Mouse (Mus musculus) intestine, embryonic 14.5 days (tissue): ENCODE data around the gene Steap1. TPM values are rescaled to one million over a fixed set of nuclear protein-coding genes. Genes with fewer than 3 reads are reported as not detected.

Experiments used
- ATAC-seq: fragments of 200-750 bp; cut with Nextera tagmentation; replicated peaks from 2 replicates; pipeline ENCODE4 v1.8.0; 2017; ENCODE audit warnings: low read depth, moderate number of reproducible peaks, moderate TSS enrichment, moderate library complexity; ENCODE audit not compliant: low FRiP score, low TSS enrichment
- DNase-seq: peaks from one replicate; pipeline ENCODE4 v3.0.0-alpha.2; 2018; ENCODE audit warnings: low spot score
- H3K27ac ChIP-seq: fragments of 300-500 bp; sonication (generic); 2 replicates; pipeline ENCODE4 v1.5.1; 2014; ENCODE audit warnings: low read depth, mild to moderate bottlenecking, control low read depth
- H3K27me3 ChIP-seq: fragments of 300-500 bp; sonication (generic); replicated peaks from 2 replicates; pipeline ENCODE4 v1.6.1; 2014; ENCODE audit warnings: low read length, control low read depth; ENCODE audit not compliant: control insufficient read depth, insufficient read depth
- H3K36me3 ChIP-seq: fragments of 300-500 bp; sonication (generic); 2 replicates; pipeline ENCODE4 v1.6.1; 2014; ENCODE audit warnings: low read length, control low read depth; ENCODE audit not compliant: control insufficient read depth, insufficient read depth
- H3K4me1 ChIP-seq: fragments of 300-500 bp; sonication (generic); replicated peaks from 2 replicates; pipeline ENCODE4 v1.6.1; 2014; ENCODE audit warnings: low read length, control low read depth, mixed read lengths; ENCODE audit not compliant: control insufficient read depth, insufficient read depth
- H3K4me2 ChIP-seq: fragments of 300-500 bp; sonication (generic); 2 replicates; pipeline ENCODE4 v1.6.1; 2014; ENCODE audit warnings: low read length
- H3K4me3 ChIP-seq: fragments of 300-500 bp; sonication (generic); 2 replicates; pipeline ENCODE4 v1.5.1; 2014; ENCODE audit warnings: low read depth, low read length, control low read depth, mixed read lengths
- H3K9ac ChIP-seq: fragments of 300-500 bp; sonication (generic); 2 replicates; pipeline ENCODE4 v1.6.1; 2014; ENCODE audit warnings: mild to moderate bottlenecking, low read length
- H3K9me3 ChIP-seq: fragments of 300-500 bp; sonication (generic); 2 replicates; pipeline ENCODE4 v1.6.1; 2016; ENCODE audit warnings: low read length, control low read depth; ENCODE audit not compliant: control insufficient read depth
- WGBS: fragments of 180-500 bp; shearing (Covaris S2); extraction: QIAGEN DNeasy Blood & Tissue Kit; methylation state at CpG from one replicate; pipeline ENCODE4 v1.1.7; 2014; 5-methylcytosine and 5-hydroxymethylcytosine counted together
- polyA plus RNA-seq: library from polyadenylated mRNA; unstranded; fragments of >200 nt; fragmentation: Nextera tagmentation; extraction: Ambion mirVana; gene quantifications from 2 replicates; pipeline ENCODE4 v1.2.1, GENCODE M21; 2014

The Steap1 gene
- polyA plus RNA-seq, 1 experiment from 2014 or later: 6.8 TPM

GRCm38 (mm10) chr5:5729904-5730303, 19.2 kb downstream of the Steap1 start:
- Histone ChIP-seq H3K9me3 (no peaks in the 10 kb centered on the region), H3K9ac (no peak overlapping the region), H3K4me1 (no peaks in the 10 kb centered on the region), H3K36me3 (no peaks in the 10 kb centered on the region), H3K27ac (no peak overlapping the region), H3K27me3 (no peaks in the 10 kb centered on the region), H3K4me2 (no peak overlapping the region), H3K4me3 (no peak overlapping the region)
- WGBS: 80% methylated on average over 4 of the region's 4 CpGs
- ATAC-seq: no peak
- DNase-seq: no peak

DNA sequence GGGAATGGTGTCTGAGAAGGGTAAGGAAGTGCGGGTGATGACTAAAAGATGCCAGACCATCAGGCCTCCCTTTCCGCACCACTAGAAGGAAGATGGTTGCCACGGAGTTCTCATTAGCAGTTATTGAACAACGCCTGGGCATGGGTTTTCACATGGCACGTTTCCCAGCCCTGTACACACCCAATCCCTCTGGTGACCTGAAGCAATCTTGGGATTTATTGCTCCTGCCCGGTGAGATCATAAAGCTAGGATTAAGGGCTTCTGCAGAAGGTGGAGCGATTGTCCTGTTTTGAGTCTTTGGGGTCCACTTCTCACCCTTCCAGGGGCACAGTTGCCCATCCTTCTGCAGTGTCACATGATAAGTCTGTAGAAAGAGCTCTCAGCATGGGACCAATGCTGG, 26.9 kb downstream of the Steap1 start:
- WGBS: 71% methylated on average over 7 of the region's 7 CpGs
- Histone ChIP-seq H3K27ac (no peak overlapping the region), H3K4me1 (no peaks in the 10 kb centered on the region), H3K4me3 (no peak overlapping the region), H3K36me3 (no peaks in the 10 kb centered on the region), H3K4me2 (no peak overlapping the region), H3K27me3 (no peaks in the 10 kb centered on the region), H3K9ac (no peak overlapping the region), H3K9me3 (no peaks in the 10 kb centered on the region)
- ATAC-seq (no peak), DNase-seq (no peak)

DNA sequence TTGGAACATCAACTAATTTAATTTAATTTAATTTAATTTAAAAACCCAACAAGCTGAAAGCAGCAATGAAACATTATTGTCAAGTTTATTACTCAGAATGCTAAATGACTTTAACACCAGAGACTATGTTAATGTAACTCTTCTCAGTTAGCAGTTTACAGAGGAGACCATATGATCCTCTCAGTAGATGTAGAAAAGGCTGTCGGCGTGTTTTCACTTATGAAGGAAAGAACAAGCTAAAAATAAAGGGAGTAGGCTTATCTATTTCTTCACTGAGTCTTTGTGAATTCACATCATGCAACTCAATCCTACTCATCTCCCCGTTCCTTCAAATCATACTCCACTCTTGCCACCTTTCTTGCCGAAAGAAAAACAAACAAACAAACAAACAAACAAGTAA, 38.1 kb downstream of the Steap1 start:
- DNase-seq (no peak), ATAC-seq (no peak)
- 64% methylated on average over 4 of the region's 4 CpGs for WGBS
- H3K9me3 ChIP-seq: no peaks in the 10 kb centered on the region
- no peak overlapping the region for H3K27ac ChIP-seq
- no peak overlapping the region for H3K9ac ChIP-seq
- no peaks in the 10 kb centered on the region for H3K27me3 ChIP-seq
- H3K4me2 ChIP-seq: no peak overlapping the region
- no peak overlapping the region for H3K4me3 ChIP-seq
- H3K36me3 ChIP-seq: no peaks in the 10 kb centered on the region
- no peaks in the 10 kb centered on the region for H3K4me1 ChIP-seq

DNA sequence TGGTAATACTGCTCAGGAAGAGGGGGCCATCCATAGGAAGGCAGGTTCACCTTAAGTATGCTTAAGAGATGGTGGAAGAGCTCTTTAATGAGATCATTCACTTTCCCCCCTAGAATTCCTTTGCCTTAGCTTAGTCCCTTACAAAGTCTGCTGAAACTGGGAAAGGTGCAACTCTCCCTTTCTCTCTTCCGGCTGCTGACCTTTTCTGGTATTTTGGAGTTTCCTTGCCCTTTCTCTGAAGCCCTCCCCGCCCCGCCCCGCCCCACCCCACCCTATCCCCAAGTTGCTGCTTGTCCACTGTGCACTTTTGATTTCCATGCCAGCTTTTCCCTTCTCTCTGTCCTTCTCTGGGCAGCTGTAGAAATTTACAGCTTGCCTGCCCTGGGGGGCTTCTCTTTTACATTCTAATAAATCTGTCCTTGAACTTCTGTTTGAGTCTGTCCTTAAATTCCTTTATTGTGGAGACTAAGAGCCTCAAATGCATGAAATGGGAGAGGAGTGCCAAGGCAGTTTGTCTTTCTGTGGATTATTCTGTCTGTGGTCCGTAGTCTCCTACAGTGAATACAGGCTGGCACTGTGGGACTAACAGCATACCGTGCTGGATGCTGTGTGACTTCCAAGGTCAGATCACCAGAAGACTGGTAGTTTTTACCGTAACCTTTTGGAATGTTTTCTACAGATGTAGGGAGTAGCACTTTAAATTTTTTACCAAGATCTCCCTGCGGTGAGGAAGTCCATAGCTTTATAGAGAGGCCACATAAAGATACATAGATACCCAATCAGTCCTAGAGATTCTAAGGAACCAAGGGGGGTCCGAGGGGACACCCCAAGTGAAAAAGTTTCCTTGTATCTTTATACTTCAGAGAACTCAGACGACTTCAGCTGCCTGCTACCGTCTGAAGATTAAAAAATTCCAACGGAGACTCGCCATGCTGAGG, 41.5 kb downstream of the Steap1 start:
- Histone ChIP-seq H3K27me3 (no peaks in the 10 kb centered on the region), H3K9ac (no peak overlapping the region), H3K36me3 (no peaks in the 10 kb centered on the region), H3K4me3 (peak overlapping the region; percentile 8; the same call in 1 of the 2 replicates), H3K27ac (no peak overlapping the region), H3K4me1 (no peaks in the 10 kb centered on the region), H3K4me2 (peak overlapping the region; percentile 33; the same call in 1 of the 2 replicates), H3K9me3 (no peaks in the 10 kb centered on the region)
- ATAC-seq (no peak), DNase-seq (no peak)
- WGBS: 50% methylated on average over 13 of the region's 13 CpGs

GRCm38 (mm10) chr5:5705019-5705418, 44.1 kb downstream of the Steap1 start:
- Histone ChIP-seq H3K27me3 (no peaks in the 10 kb centered on the region), H3K27ac (no peak overlapping the region), H3K9ac (no peak overlapping the region), H3K36me3 (no peaks in the 10 kb centered on the region), H3K9me3 (no peaks in the 10 kb centered on the region), H3K4me2 (no peak overlapping the region), H3K4me3 (no peak overlapping the region), H3K4me1 (no peaks in the 10 kb centered on the region)
- no peak for DNase-seq
- 28% methylated on average over 2 of the region's 2 CpGs for WGBS
- ATAC-seq: no peak

- Histone ChIP-seq H3K9ac (no peak overlapping the region), H3K4me1 (no peaks in the 10 kb centered on the region), H3K4me2 (no peak overlapping the region), H3K36me3 (no peaks in the 10 kb centered on the region), H3K9me3 (no peaks in the 10 kb centered on the region), H3K27me3 (no peaks in the 10 kb centered on the region), H3K4me3 (no peak overlapping the region), H3K27ac (no peak overlapping the region)
- 84% methylated on average over 2 of the region's 2 CpGs for WGBS
- ATAC-seq (no peak), DNase-seq (no peak)
Measured at GRCm38 (mm10) chr5:5700386-5700785, 48.7 kb downstream of the Steap1 start.

DNA sequence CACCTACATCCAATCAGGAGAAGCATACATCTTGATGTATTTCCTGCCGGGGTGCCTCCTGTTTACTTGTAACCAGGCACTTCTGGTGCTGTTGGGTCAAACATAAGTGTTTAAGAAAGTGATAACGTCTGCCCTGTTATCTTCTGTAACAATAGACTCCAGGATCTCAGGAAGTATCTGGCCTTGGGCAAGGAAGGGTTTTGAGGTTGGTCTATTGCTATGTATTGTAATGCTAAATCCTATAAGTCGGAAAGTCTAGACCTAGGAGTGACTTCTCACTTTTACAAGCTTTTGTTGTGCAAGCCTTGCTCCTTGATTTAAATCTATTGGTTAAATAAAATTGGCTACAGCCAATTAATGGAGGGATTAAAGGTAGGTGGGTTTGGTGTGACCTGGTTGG, 50.3 kb downstream of the Steap1 start:
- ATAC-seq: no peak

DNA sequence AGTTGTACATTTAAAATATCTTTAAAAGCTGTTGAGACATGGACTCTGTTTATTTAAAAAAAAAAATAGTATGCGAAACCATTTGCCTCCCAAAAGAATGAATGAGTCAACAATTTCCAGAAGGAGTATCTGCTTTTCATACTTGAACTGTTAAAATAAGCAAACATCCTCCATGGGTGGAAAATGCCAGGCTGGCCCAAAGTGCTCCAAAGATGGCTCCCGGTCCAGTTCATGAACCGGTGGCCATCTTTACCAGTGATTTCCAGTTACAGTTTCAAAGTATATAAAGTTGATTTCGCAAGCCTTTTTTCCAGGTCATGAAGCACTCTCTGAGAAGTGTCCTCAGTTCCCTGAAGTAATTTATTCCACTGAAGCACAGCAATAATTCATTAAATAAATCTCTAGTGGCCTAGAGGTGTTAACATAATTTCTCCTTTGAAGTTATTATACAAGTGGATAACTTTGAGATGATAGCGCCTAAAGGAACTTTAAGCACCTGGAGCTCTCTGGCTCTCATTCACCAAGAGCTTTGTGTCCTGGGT, 53.7 kb downstream of the Steap1 start:
- DNase-seq (no peak), ATAC-seq (no peak)
- Histone ChIP-seq H3K9ac (no peak overlapping the region), H3K9me3 (no peaks in the 10 kb centered on the region), H3K27me3 (no peaks in the 10 kb centered on the region), H3K27ac (no peak overlapping the region), H3K4me3 (no peak overlapping the region), H3K4me2 (no peak overlapping the region), H3K4me1 (peaks cover 8% of the 10 kb centered on the region; the same call in 1 of the 2 replicates), H3K36me3 (no peaks in the 10 kb centered on the region)
- WGBS: 85% methylated on average over 5 of the region's 5 CpGs

More for the DNA sequence above, 50.3 kb downstream of the Steap1 start:
- Histone ChIP-seq H3K9ac (no peak overlapping the region), H3K4me3 (no peak overlapping the region), H3K4me1 (no peaks in the 10 kb centered on the region), H3K9me3 (no peaks in the 10 kb centered on the region), H3K27me3 (no peaks in the 10 kb centered on the region), H3K36me3 (no peaks in the 10 kb centered on the region), H3K4me2 (no peak overlapping the region), H3K27ac (no peak overlapping the region)
- 56% methylated on average over 3 of the region's 3 CpGs for WGBS
- no peak for DNase-seq
